Mouse (Mus musculus) liver, embryonic 14.5 days (tissue): ENCODE measurements at regions not wholly inside any gene's neighbourhood (a gene's known extent, or its start where the extent isn't known, plus 50 kb on each side); places are given as distances from the start of the nearest gene placed in this dataset.

Experiments
- CTCF ChIP-seq: IDR thresholded peaks from 2 replicates; pipeline ENCODE4 v1.5.1; 2016; ENCODE audit warnings: antibody characterized with exemption, low read depth, control low read depth
- EP300 ChIP-seq: IDR thresholded peaks from 2 replicates; pipeline ENCODE4 v1.6.1; 2016; ENCODE audit warnings: antibody characterized with exemption, low read depth

GRCm38 (mm10) chr8:93598613-93599121, 63.0 kb upstream of the Ces5a start:
- TF ChIP-seq CTCF (no peak), EP300 (no peak)
